Mouse (Mus musculus): ENCODE measurements around the gene Ift74. TPM values are rescaled to one million over a fixed set of nuclear protein-coding genes. Genes with fewer than 3 reads are reported as not detected.

Ift74 gene
- total RNA-seq, 2 experiments from 2014 or later: 23.8 to 29.4 TPM

DNA sequence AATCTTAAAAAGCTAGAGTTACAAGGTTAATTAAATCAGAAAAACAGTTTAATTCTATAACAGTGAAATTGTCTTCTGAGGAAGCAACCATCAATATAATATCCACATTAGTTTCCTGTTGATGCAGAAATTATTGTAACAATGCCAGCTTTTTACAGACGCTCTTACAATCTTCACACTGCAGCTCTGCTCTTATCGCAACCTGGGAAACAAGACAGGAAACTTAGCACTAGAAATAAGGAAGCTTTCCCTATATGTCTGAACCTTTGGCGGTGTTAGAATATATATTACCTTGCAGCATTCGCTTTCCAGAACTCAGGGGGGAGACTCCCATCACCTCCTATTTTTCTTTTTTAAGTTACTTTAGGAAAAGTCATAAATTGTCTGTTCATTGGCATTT lies 76.8 kb downstream of the Ift74 start:
- no peak for DNase-seq (ENCODE audit: low spot score in 2 of 2)

DNA sequence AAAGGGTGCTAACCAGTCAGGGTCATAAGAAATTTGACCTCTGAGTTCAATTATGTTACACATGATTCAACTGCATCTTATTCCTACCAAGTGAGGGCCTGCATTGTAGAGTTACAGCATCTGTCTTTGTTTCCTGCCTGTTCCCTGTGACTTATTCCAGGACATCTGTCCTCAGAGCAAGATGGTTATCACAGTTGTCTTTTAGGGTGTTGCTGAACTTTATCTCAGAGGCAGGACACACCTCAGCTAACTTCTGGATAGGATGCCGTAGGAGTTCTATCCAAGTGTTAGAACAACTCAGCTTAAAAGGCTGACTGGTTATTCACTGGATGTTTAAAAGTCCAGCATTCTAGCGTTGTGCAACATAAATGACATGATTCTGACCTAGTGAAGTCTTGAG lies 77.9 kb downstream of the Ift74 start:
- no peak for DNase-seq (ENCODE audit: low spot score in 2 of 2)

DNA sequence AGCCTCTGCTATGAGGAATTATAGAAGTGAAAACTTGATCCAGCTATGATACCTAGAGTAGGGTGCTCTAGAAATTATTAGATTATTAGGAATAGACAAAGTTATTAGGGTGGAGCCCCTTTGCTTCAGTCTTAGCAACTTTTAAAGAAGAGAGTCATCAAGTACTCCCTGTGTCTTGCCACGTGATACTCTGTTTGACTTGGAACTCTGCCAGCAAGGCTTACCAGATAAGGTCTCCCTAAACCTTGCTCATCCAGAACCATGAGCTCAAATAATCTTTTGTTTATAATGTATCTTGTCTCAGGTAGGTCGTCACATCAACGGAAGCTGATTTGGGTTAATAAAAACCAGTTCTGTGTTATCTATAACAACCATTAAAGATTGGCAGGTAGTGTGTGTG lies 82.1 kb downstream of the Ift74 start:
- DNase-seq (ENCODE audit: low spot score in 2 of 2): no peak

DNA sequence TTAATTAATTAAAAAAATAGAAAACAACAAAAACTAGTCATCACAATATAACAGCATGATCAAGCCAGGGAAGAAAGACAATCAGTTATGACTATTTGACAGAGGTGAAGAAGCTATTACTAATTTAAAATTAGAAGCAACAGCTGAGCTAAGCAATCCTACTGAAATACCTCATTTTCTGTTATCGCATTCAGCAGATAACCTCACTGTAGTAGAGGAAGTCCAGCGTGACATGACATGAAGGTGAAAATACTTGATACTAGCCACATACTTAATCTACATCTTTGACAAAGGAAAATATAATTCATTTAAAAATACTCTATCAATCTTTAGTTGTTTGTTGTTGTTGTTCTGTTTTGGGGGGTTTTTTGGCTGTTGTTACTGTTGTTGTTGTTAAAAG lies 96.7 kb downstream of the Ift74 start:
- DNase-seq (ENCODE audit: low spot score in 2 of 2): no peak

DNA sequence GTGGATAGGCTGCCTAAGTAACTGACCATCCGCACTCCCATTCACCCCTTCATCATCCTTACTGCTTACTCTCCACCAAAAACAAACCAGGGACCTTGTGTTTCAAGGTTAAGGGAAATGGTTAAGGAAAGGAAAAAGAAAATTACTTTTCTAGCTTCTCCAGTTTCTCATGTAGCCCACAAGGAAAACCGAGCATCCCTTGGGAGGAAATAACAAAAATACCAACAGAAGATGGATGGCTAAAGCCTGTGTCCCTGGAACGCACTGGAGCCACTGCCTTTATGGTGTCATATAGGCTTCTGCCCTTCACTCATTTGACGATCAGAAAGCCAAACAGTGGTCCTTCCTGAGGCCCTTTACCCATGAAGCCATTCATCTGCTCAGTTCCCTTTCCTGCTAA lies 97.1 kb downstream of the Ift74 start:
- no peak for DNase-seq (ENCODE audit: low spot score in 2 of 2)

DNA sequence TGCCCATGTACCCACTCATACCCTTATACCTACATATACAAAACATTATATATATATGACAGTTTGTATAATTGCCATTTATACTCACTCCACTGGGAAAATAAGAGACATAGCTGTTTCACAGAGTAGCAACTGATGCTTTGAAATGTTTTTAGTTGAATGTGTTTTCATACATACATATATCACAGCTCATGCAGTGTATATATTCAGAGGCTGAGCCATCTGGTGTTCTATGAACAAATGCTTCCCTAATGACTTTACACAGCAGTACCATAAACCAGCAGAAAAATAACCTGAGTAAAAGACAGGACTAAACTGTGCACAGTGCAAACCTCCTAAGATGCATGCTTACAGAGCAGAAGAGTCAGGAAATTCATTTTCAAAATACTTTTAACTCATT lies 99.5 kb downstream of the Ift74 start:
- no peak for DNase-seq (ENCODE audit: low spot score in 2 of 2)

DNA sequence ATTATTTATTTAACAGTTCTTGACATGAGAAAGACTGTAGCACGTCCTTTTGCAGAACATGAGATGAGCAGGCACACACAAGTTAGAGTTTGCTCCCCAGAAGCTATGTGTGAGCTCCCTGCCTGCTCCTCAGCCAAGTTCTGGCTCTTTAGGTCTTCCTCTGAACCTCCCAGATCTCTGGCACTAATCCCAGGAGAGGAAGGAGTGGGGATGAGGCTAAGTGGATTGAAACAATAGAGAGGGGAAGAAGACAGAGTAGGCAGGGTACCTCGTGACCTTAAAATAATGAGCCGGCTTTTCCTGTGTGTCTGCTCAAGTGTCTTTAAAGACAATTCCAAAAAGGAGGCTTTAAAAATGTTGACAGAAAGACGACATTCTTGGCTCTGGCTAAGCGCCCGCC lies 100.9 kb downstream of the Ift74 start:
- no peak for DNase-seq (ENCODE audit: low spot score in 2 of 2)

- no peak for DNase-seq (ENCODE audit: low spot score in 2 of 2)
These were observed 111.5 kb downstream of the Ift74 start for GRCm38 (mm10) chr4:94725799-94726198.

GRCm38 (mm10) chr4:94732721-94733120 lies 118.4 kb downstream of the Ift74 start:
- no peak for DNase-seq (ENCODE audit: low spot score in 2 of 2)

GRCm38 (mm10) chr4:94737326-94738295 lies 123.3 kb downstream of the Ift74 start:
- DNase-seq (ENCODE audit: low spot score in 2 of 2): no peak

DNA sequence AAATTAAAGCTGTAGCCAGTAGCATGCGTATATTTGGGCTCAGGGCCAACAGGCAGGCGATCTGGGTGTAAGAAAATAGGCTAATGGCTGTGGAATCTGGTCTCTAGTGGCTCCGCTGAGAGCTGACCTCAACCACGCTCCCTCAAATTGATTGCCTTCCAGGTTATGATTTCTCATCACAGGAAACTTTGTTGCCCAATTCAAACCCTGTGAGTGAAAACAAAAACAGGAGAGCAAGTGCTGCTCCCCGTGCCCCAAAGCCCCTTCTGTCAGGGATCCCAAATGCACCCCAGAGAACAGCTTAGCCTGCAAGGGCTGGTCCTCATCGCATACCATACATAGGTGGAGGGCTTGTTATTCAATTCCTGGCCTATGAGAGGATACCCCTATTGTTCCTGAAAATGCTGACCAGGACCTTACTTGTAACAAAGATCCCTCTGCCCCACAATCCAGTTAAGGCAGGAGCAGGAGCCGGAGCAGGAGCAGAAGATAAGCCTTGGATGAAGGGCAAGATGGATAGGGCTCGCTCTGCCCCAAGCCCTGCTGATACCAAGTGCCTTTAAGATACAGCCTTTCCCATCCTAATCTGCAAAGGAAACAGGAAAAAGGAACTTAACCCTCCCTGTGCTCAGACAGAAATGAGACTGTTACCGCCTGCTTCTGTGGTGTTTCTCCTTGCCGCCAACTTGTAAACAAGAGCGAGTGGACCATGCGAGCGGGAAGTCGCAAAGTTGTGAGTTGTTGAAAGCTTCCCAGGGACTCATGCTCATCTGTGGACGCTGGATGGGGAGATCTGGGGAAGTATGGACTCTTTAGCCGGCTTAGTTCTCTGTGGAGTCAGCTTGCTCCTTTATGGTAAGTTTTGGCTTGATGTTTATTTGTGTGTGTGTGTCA lies 124.8 kb downstream of the Ift74 start, which contains the start of gene Tek:
Tek (plus strand) TSS at position 452 of the 894 bp plus-strand sequence.
- no peak for DNase-seq (ENCODE audit: low spot score in 2 of 2)

- DNase-seq (ENCODE audit: low spot score in 2 of 2): no peak
These were observed 127.5 kb downstream of the Ift74 start for GRCm38 (mm10) chr4:94741824-94742223.

Small RNAs within 50 kb of the gene (microRNA-seq; reads per million reads assigned to microRNA genes)
- 647 to 1,416 reads per million in 2 experiments for gene Mir872

Other genes starting within 250 kb of the Ift74 start
- gene Gm10306, start 57.9 kb upstream of the Ift74 start, total RNA-seq (2021): not detected
- 10 to 100 TPM in 1 of 2 experiments, 1 to 10 TPM in 1; 9.4 to 10.8 TPM for gene Caap1, start 57.7 kb upstream of the Ift74 start, total RNA-seq (2021)
- 10 to 100 TPM; 56.5 to 60.9 TPM for gene Plaa, start 11.2 kb upstream of the Ift74 start, total RNA-seq (2021)
- not detected for gene Lrrc19, start 35.7 kb downstream of the Ift74 start, total RNA-seq (2021)
- gene Tek, start 124.8 kb downstream of the Ift74 start, total RNA-seq (2021): 10 to 100 TPM in 1 of 2 experiments, 1 to 10 TPM in 1; 8.8 to 10.7 TPM